Mouse (Mus musculus) liver, postnatal 0 days (tissue): Measurements from ENCODE around the gene 9130019O22Rik. TPM values are rescaled to one million over a fixed set of nuclear protein-coding genes. Genes with fewer than 3 reads are reported as not detected.
"Not testable (repeated sequence)": the region's sequence is repeated elsewhere in the genome, so short reads cannot be mapped to it uniquely, and the experiment has no call there.

Experiments
- ATAC-seq: fragments of 200-750 bp; cut with Nextera tagmentation; 2 replicates; pipeline ENCODE4 v1.8.0; 2017; ENCODE audit warnings: mild to moderate bottlenecking, moderate library complexity
- DNase-seq: peaks from one replicate; pipeline ENCODE4 v3.0.0-alpha.2; 2016
- H3K27ac ChIP-seq: fragments of 300-500 bp; sonication (generic); 2 replicates; pipeline ENCODE4 v1.5.1; 2014; ENCODE audit warnings: antibody characterized with exemption, moderate library complexity, mild to moderate bottlenecking, low read depth
- H3K27me3 ChIP-seq: fragments of 300-500 bp; sonication (generic); 2 replicates; pipeline ENCODE4 v1.6.1; 2014; ENCODE audit warnings: low read length, control low read depth, mixed read lengths; ENCODE audit not compliant: insufficient read depth
- H3K36me3 ChIP-seq: fragments of 300-500 bp; sonication (generic); replicated peaks from 2 replicates; pipeline ENCODE4 v1.6.1; 2014; ENCODE audit warnings: mild to moderate bottlenecking, control low read depth, low read length, moderate library complexity, mixed read lengths; ENCODE audit not compliant: insufficient read depth
- H3K4me1 ChIP-seq: fragments of 300-500 bp; sonication (generic); 2 replicates; pipeline ENCODE4 v1.6.1; 2014; ENCODE audit warnings: antibody characterized with exemption, mild to moderate bottlenecking, control low read depth; ENCODE audit not compliant: insufficient read depth
- H3K4me2 ChIP-seq: fragments of 300-500 bp; sonication (generic); 2 replicates; pipeline ENCODE4 v1.6.1; 2014; ENCODE audit warnings: low read depth, mild to moderate bottlenecking, low read length, moderate library complexity, mixed read lengths
- H3K4me3 ChIP-seq: fragments of 300-500 bp; sonication (generic); 2 replicates; pipeline ENCODE4 v1.5.1; 2014; ENCODE audit warnings: low read depth, low read length
- H3K9ac ChIP-seq: fragments of 300-500 bp; sonication (generic); replicated peaks from 2 replicates; pipeline ENCODE4 v1.6.1; 2014; ENCODE audit warnings: mild to moderate bottlenecking, moderate library complexity
- H3K9me3 ChIP-seq: fragments of 300-500 bp; sonication (generic); 2 replicates; pipeline ENCODE4 v1.6.1; 2016; ENCODE audit warnings: mild to moderate bottlenecking, control low read depth, low read length, mixed read lengths
- CTCF ChIP-seq: sonication (generic); IDR thresholded peaks from 2 replicates; pipeline ENCODE4 v1.5.1; 2016; ENCODE audit warnings: antibody characterized with exemption, low read depth
- EP300 ChIP-seq: IDR thresholded peaks from 2 replicates; pipeline ENCODE4 v1.6.1; 2016; ENCODE audit warnings: antibody characterized with exemption, low read depth, mild to moderate bottlenecking
- WGBS: fragments of 180-500 bp; shearing (Covaris S2); extraction: QIAGEN DNeasy Blood & Tissue Kit; methylation state at CpG from one replicate; pipeline ENCODE4 v1.1.7; 2014; ENCODE audit not compliant: insufficient replicate concordance; 5-methylcytosine and 5-hydroxymethylcytosine counted together
- polyA plus RNA-seq: library from polyadenylated mRNA; unstranded; fragments of >200 nt; fragmentation: Nextera tagmentation; extraction: Ambion mirVana; gene quantifications from 2 replicates; pipeline ENCODE4 v1.2.1, GENCODE M21; 2015

The 9130019O22Rik gene
- polyA plus RNA-seq, 1 experiment from 2014 or later = 1.2 TPM

DNA sequence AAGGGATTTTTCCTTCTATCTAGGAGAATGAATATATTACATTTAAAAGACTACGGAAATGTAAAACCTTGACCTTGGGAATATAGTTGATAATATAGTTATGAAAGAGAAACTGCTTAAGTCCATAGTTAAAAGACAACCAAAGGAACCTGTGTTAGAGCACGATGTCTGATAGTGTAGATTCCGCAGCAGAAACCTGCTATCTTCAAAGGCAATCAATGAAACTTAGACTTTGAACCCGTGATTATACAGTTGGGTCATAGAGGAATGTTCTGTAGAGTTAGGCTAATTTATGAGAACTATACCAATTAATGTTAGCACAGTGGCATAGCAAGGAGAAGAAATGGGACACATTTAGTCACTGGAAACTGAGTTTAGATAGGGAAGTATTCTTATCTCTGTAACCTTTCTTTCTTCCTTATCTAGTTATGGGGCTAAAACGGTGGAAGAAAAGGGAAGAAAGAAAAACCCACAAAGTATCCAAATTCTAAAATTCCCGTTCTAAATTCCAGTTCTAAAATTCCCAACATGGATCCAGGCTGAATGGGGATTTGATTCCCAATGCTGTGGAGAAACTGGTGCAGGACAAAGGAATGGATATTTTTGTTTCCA, 8.6 kb downstream of the 9130019O22Rik start:
- TF ChIP-seq EP300 = no peak
- DNase-seq = no peak
- Histone ChIP-seq H3K9me3 (no peaks in the 10 kb centered on the region), H3K27ac (no peak overlapping the region), H3K4me1 (peaks cover 19% of the 10 kb centered on the region), H3K36me3 (no peaks in the 10 kb centered on the region), H3K4me3 (no peak overlapping the region), H3K4me2 (no peak overlapping the region), H3K27me3 (no peaks in the 10 kb centered on the region), H3K9ac (no peak overlapping the region)
- WGBS = 38% methylated on average over 6 of the region's 6 CpGs
- ATAC-seq = no peak

DNA sequence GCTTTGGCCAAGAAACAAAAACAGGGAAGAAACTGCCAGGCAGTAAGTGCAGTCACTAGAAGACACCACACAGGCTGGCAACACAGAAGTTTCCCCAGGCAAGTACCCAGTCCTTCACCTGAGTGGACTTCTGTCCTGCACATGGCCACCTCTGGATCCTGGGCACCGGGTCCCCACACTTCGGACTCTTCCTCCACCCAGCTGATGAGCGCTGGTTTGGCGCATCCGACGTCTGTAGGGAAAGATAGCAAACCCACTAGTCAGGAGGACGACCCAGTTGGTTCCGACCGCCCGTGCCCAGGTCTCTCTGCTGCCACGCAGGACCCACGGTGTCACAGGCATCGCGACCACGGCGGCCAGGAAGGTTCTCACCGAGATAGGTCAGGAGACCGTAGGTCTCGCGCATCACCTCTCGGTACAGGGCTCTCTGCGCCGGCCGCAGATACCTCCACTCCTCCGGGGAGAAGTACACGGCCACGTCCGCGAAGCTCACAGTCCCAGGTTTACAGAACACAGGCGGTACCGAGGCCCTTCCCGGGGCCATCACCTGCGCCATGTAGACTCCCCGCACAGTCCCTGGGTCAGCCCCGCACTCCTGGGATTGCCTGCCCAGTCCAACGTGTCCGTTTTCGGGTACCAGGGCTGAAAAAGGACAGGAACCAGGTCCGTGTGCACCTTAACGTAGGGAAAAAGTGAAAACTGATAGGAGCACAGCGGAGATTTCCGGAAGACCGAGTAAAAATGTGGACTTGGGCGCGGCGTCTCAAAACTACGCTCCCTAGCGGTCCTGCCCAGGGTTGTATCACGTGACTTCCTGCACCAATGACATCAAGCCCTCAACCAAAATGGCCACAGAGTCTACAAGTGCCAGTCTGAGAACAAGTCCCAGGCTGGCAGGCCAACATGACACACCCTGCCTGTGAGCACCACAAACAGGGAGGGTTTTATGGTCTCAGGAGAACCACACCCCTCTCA, 11.4 kb downstream of the 9130019O22Rik start, which contains the start of gene Zfp747:
TSS of gene Zfp747 (minus strand) at position 780 of the 975 bp plus-strand sequence.
- H3K9ac ChIP-seq = peak within 1 kb of the TSS; percentile 84
- H3K4me1 ChIP-seq = peaks cover 19% of the 10 kb centered on the region
- DNase-seq (peak; percentile 92), ATAC-seq (peak; percentile 97)
- H3K27me3 ChIP-seq, H3K9me3 ChIP-seq, H3K36me3 ChIP-seq: not testable (repeated sequence)
- peak; percentile 89 for TF ChIP-seq CTCF
- H3K27ac ChIP-seq = peak within 1 kb of the TSS; percentile 62
- H3K4me2 ChIP-seq = peak within 1 kb of the TSS; percentile 77
- H3K4me3 ChIP-seq = peak within 1 kb of the TSS; percentile 68
- WGBS = 2% methylated on average over 45 of the region's 49 CpGs

DNA sequence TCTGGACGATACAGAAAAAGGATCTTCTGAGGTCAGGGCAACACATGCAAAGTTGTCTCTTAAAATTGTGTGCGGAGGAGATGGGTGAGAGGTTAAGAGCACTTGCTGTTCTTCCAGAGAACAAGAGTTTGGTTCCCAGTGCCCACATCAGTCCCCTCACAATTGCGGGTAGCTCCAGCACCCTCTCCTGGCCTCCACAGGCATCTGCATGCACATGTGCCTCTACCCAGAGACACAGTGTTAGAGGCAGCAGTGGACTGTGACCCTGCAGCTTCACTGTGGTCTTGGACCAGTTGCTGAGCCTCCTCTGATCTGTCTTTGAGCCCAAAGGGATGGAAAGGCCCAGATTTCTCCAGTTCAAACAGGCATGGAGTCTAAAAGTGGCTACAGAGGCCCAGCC, 15.1 kb downstream of the 9130019O22Rik start:
- H3K9me3 ChIP-seq, H3K27ac ChIP-seq, DNase-seq, ATAC-seq, H3K36me3 ChIP-seq, H3K4me1 ChIP-seq, H3K27me3 ChIP-seq, H3K4me2 ChIP-seq, H3K4me3 ChIP-seq, H3K9ac ChIP-seq: not testable (repeated sequence)
- WGBS = 83% methylated on average over 3 of the region's 3 CpGs
- peak; percentile 42 for TF ChIP-seq CTCF

DNA sequence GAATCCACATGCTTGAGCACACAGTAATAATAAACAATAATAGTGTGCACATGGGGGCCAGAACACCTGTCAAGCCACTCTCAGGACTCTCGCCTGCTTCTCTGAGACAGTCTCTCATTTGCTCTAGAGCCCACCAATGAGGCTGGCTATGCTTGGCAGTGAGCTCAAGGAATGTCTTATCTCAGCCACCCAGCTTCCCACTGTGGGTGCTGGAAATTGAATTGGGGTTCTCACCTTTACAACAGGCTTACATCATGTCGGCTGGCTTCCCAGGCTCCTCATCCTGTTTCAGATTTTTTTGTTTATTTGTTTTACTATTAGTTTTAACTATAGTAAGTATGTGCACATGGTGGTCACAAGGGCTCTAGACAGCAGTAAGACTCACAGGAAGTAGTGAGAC, 15.8 kb downstream of the 9130019O22Rik start:
- ATAC-seq = no peak
- Histone ChIP-seq H3K27me3 (no peaks in the 10 kb centered on the region), H3K4me2 (no peak overlapping the region), H3K27ac (no peak overlapping the region), H3K4me1 (peaks cover 6% of the 10 kb centered on the region), H3K4me3 (no peak overlapping the region), H3K36me3 (no peaks in the 10 kb centered on the region), H3K9ac (no peak overlapping the region), H3K9me3 (no peaks in the 10 kb centered on the region)
- WGBS = 55% methylated on average over 2 of the region's 2 CpGs
- TF ChIP-seq EP300 = no peak
- TF ChIP-seq CTCF = no peak
- DNase-seq = no peak

DNA sequence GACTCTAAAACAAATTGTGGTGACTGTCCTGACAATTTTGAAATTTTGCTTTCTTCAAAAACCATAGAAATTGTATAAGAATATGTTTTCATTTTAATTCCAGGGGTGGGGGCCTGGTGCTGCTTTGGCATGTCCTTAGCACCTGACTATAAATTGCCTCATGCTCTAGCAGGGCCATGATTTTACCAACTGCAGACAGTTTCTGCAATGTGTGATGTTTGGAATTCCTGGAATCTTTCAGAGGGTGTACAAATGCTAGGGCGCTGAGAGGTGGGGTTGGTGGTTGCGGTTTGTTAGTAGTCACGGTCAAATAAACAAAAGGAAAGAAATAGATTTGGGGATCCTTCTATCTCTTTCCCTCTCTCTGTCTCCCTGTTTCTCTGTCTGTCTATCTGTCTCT, 20.7 kb downstream of the 9130019O22Rik start:
- Histone ChIP-seq H3K27ac (no peak overlapping the region), H3K4me2 (no peak overlapping the region), H3K9ac (no peak overlapping the region), H3K9me3 (no peaks in the 10 kb centered on the region), H3K27me3 (no peaks in the 10 kb centered on the region), H3K4me3 (no peak overlapping the region), H3K4me1 (0 out of 2 replicates have a peak, but pooled peaks cover 3% of the 10 kb centered on the region), H3K36me3 (no peaks in the 10 kb centered on the region)
- 80% methylated on average over 3 of the region's 3 CpGs for WGBS
- DNase-seq (no peak), ATAC-seq (no peak)
- no peak for TF ChIP-seq CTCF
- TF ChIP-seq EP300 = no peak

DNA sequence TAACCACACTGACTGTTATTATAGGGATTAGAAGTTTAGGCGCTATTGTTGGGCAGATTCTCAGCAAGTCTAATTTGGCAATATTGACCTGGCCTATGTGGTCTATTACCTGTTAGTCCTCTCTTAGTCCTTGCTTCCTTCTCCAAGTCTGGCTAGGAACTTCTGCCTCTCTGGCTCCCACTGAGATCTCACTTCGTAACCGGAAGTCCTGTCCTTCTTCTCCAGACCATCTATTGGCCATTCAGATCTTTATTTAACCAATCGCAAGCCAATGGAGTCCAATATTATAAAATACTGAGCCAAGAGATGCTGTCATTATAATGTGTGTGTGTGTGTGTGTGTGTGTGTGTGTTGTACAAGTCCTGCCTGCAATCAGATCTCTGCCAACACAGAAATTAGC, 22.8 kb downstream of the 9130019O22Rik start:
- peak overlapping the region; percentile 54; the same call in 1 of the 2 replicates for H3K4me2 ChIP-seq
- H3K36me3 ChIP-seq = no peaks in the 10 kb centered on the region
- 0 out of 2 replicates have a peak, but pooled peaks cover 3% of the 10 kb centered on the region for H3K4me1 ChIP-seq
- H3K9ac ChIP-seq = no peak overlapping the region
- DNase-seq = no peak
- H3K27me3 ChIP-seq = no peaks in the 10 kb centered on the region
- H3K27ac ChIP-seq = no peak overlapping the region
- H3K4me3 ChIP-seq = no peak overlapping the region
- no peaks in the 10 kb centered on the region for H3K9me3 ChIP-seq
- TF ChIP-seq EP300 (no peak), CTCF (no peak)
- 72% methylated on average over 4 of the region's 4 CpGs for WGBS
- no peak for ATAC-seq
